Mouse (Mus musculus) ES-Bruce4 (cell line): ENCODE measurements around the gene Twnk.

Experiments
- CTCF ChIP-seq: IDR thresholded peaks from one replicate; pipeline ENCODE4 v1.8.1; 2011; ENCODE audit warnings: low read depth, low read length
- POLR2A ChIP-seq: IDR thresholded peaks from one replicate; pipeline ENCODE4 v1.8.1; 2011; ENCODE audit warnings: low read length; ENCODE audit not compliant: insufficient read depth

DNA sequence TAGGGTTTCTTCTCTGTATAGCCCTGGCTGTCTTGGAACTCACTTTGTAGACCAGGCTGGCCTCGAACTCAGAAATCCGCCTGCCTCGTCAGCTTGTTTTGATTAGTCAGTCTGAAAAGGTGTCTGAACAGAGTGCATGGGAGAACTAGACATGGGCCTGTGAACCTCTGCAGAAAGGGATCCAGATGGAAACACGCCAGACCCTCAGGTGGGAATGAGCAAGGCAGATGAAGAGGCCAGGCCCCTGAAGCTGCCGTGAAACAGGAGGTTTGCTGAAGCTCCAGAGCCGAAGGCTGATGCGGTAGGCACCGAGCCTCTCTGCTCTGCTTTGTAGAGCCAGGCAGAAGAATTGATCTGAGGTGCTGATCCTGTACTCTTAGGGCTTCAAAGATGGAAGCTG, 6.8 kb downstream of the Twnk start:
- TF ChIP-seq CTCF (no peak), POLR2A (no peak)
